Mouse (Mus musculus) ES-Bruce4 (cell line): ENCODE data around the gene Nmnat3. TPM values are rescaled to one million over a fixed set of nuclear protein-coding genes. Genes with fewer than 3 reads are reported as not detected.

Experiments
- H3K27ac ChIP-seq: 2 replicates; pipeline ENCODE4 v1.5.1; 2012; ENCODE audit warnings: low read length, inconsistent platforms; ENCODE audit not compliant: insufficient read depth
- H3K27me3 ChIP-seq: 2 replicates; pipeline ENCODE4 v1.6.1; 2012; ENCODE audit warnings: mild to moderate bottlenecking, low read length, inconsistent platforms; ENCODE audit not compliant: control insufficient read depth, poor library complexity, insufficient read depth, severe bottlenecking
- H3K36me3 ChIP-seq: 2 replicates; pipeline ENCODE4 v1.6.1; 2012; ENCODE audit warnings: inconsistent platforms, mild to moderate bottlenecking, low read length, moderate library complexity; ENCODE audit not compliant: control insufficient read depth, poor library complexity, insufficient read depth, severe bottlenecking
- H3K4me1 ChIP-seq: one replicate; pipeline ENCODE4 v1.8.1; 2011; ENCODE audit warnings: low read length; ENCODE audit not compliant: control insufficient read depth, insufficient read depth
- H3K4me3 ChIP-seq: 2 replicates; pipeline ENCODE4 v1.5.1; 2011; ENCODE audit warnings: low read depth, mild to moderate bottlenecking, low read length
- H3K9ac ChIP-seq: 2 replicates; pipeline ENCODE4 v1.6.1; 2012; ENCODE audit warnings: low read depth, mild to moderate bottlenecking, inconsistent platforms; ENCODE audit not compliant: poor library complexity, severe bottlenecking
- H3K9me3 ChIP-seq: replicated peaks from 2 replicates; pipeline ENCODE4 v1.6.1; 2012; ENCODE audit warnings: mild to moderate bottlenecking, low read length, inconsistent platforms; ENCODE audit not compliant: control insufficient read depth, poor library complexity, insufficient read depth, severe bottlenecking
- CTCF ChIP-seq: IDR thresholded peaks from one replicate; pipeline ENCODE4 v1.8.1; 2011; ENCODE audit warnings: low read depth, low read length
- EP300 ChIP-seq: IDR thresholded peaks from 2 replicates; pipeline ENCODE4 v1.6.1; 2011; ENCODE audit warnings: low read depth, low read length; ENCODE audit not compliant: insufficient read depth
- POLR2A ChIP-seq: IDR thresholded peaks from one replicate; pipeline ENCODE4 v1.8.1; 2011; ENCODE audit warnings: low read length; ENCODE audit not compliant: insufficient read depth
- polyA plus RNA-seq: library from polyadenylated mRNA; stranded (reverse); fragments of >200 nt; gene quantifications from 2 replicates; pipeline ENCODE4 v1.2.4, GENCODE M21; 2011; ENCODE audit warnings: low read depth; ENCODE audit not compliant: missing spikeins, insufficient read depth, insufficient read length

Nmnat3 gene
- polyA plus RNA-seq, 1 experiment: 1.8 TPM

- Histone ChIP-seq H3K4me1 (no peaks in the 10 kb centered on the region), H3K9ac (no peak overlapping the region), H3K4me3 (no peak overlapping the region), H3K36me3 (no peaks in the 10 kb centered on the region), H3K27me3 (no peaks in the 10 kb centered on the region), H3K9me3 (no peaks in the 10 kb centered on the region), H3K27ac (no peak overlapping the region)
- no peak for TF ChIP-seq CTCF
- TF ChIP-seq EP300: no peak
- TF ChIP-seq POLR2A: no peak
Measured at GRCm38 (mm10) chr9:98329274-98330105, 42.3 kb downstream of the Nmnat3 start.

GRCm38 (mm10) chr9:98333219-98333754 is 46.1 kb downstream of the Nmnat3 start:
- TF ChIP-seq POLR2A: no peak
- no peak for TF ChIP-seq CTCF
- no peak for TF ChIP-seq EP300
- H3K27ac ChIP-seq: no peak overlapping the region

DNA sequence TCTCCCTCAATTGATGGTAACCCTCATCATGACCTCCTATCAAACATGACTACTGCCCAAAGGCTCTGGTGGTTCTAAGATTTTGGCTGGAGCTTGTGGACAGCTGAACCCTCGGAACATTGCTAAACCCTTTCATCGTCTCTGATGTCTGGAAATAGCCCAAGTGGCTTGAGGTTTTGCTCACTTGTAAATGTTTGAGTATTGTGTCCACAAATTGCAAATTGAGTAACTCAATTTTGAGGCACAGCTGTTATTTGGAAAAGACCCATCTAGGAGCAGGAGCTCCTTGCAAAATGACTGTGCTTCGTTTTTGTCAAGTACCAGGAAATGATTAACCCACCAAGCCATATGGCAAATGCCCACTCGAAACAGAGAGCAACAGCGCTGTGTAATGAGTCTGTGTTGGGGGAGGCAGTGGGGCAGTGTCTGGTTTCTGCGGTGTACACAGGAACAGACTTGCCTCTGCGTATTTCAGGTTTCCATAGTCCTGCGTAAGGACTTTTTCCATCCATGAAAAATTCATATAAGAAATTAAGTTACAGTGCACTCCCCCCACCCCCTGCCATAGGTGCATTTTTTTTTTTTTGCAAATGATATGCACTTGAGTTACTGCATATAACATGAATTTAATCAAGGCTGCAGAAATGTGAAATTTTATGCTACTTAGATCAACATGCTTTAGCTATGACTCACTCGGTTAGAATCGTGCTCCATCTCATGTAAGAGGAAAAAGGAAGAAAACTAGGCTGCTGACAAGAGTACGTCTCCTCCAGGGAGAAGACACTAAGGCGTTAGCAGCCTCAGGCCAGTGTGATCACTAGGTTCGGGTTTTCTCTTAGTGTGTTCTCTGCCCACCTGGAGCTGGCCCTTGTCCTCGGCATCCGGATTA is 50.9 kb downstream of the Nmnat3 start:
- no peak for TF ChIP-seq EP300
- no peak for TF ChIP-seq CTCF
- no peak for TF ChIP-seq POLR2A
- H3K9ac ChIP-seq: no peak overlapping the region
- H3K4me3 ChIP-seq: no peak overlapping the region
- H3K4me1 ChIP-seq: no peaks in the 10 kb centered on the region
- H3K27ac ChIP-seq: no peak overlapping the region
- peaks cover 5% of the 10 kb centered on the region for H3K9me3 ChIP-seq
- no peaks in the 10 kb centered on the region for H3K36me3 ChIP-seq
- no peaks in the 10 kb centered on the region for H3K27me3 ChIP-seq

More at GRCm38 (mm10) chr9:98333219-98333754, 46.1 kb downstream of the Nmnat3 start:
- Histone ChIP-seq H3K27me3 (no peaks in the 10 kb centered on the region), H3K9me3 (no peaks in the 10 kb centered on the region), H3K4me3 (no peak overlapping the region), H3K9ac (no peak overlapping the region), H3K36me3 (no peaks in the 10 kb centered on the region), H3K4me1 (no peaks in the 10 kb centered on the region)

DNA sequence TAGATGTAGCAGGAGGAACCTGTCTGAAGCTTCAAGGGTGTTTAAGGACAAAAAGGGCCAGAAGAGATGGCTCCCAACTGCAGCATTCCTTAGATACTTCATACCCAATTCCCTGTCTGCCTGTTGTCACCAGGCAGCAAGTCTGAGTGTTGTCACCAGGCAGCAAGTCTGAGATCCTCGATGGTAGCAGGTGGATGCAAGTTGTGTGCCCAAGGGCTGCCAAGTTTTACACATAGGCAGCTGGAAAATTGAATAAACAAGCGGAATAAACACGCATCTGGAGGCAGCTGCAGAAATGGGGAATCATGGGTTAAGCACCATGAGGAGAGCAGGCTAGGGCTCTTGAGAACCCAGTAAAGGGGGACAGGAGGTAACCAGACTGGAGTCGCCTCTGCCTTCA is 52.7 kb downstream of the Nmnat3 start:
- Histone ChIP-seq H3K27me3 (no peaks in the 10 kb centered on the region), H3K9me3 (peaks cover 5% of the 10 kb centered on the region), H3K9ac (no peak overlapping the region), H3K4me1 (no peaks in the 10 kb centered on the region), H3K36me3 (no peaks in the 10 kb centered on the region), H3K4me3 (no peak overlapping the region), H3K27ac (no peak overlapping the region)
- TF ChIP-seq POLR2A: no peak
- TF ChIP-seq CTCF: no peak
- TF ChIP-seq EP300: no peak

DNA sequence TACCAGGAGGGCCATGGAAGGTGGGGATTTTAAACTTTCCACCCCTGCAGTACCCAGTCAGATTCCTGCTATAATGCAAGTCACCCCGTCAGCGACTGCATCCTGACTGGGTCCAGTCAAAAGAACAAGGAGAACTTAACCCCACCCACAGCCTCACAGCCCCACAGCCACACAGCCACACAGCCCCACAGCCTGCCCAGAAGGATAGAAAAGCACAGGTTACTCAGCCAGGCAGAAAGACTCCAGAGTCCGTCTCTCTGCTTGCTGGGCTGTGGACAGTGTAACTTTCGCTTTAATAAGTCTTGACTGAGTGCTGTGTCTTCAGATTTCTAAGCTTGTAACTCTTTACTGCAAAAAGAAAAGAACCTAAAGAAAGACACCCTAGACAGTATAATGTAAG is 53.2 kb downstream of the Nmnat3 start:
- no peak overlapping the region for H3K4me3 ChIP-seq
- H3K9me3 ChIP-seq: peaks cover 5% of the 10 kb centered on the region
- no peaks in the 10 kb centered on the region for H3K4me1 ChIP-seq
- no peaks in the 10 kb centered on the region for H3K27me3 ChIP-seq
- H3K9ac ChIP-seq: no peak overlapping the region
- no peak overlapping the region for H3K27ac ChIP-seq
- TF ChIP-seq CTCF: no peak
- no peak for TF ChIP-seq EP300
- TF ChIP-seq POLR2A: no peak
- H3K36me3 ChIP-seq: no peaks in the 10 kb centered on the region

GRCm38 (mm10) chr9:98345840-98346239 is 58.6 kb downstream of the Nmnat3 start:
- no peak for TF ChIP-seq EP300
- TF ChIP-seq CTCF: no peak
- no peak for TF ChIP-seq POLR2A
- H3K9me3 ChIP-seq: peaks cover 5% of the 10 kb centered on the region
- no peaks in the 10 kb centered on the region for H3K4me1 ChIP-seq
- H3K27me3 ChIP-seq: no peaks in the 10 kb centered on the region
- no peak overlapping the region for H3K27ac ChIP-seq
- no peak overlapping the region for H3K9ac ChIP-seq
- no peaks in the 10 kb centered on the region for H3K36me3 ChIP-seq
- no peak overlapping the region for H3K4me3 ChIP-seq
